Mouse (Mus musculus): ENCODE measurements around the gene B3gat1. TPM values are rescaled to one million over a fixed set of nuclear protein-coding genes. Genes with fewer than 3 reads are reported as not detected.

Gene B3gat1
- not detected in 2 replicates for total RNA-seq (2017)

- ATAC-seq (replicated peaks; ENCODE audit: low read depth, poor library complexity, severe bottlenecking) = no peak
These were observed at the start of gene B3gat1 for GRCm38 (mm10) chr9:26733206-26733891. TSS of gene B3gat1 (plus strand) at chr9:26733728.

GRCm38 (mm10) chr9:26689171-26689570 lies 44.4 kb upstream of the B3gat1 start:
- no peak for ATAC-seq (replicated peaks; ENCODE audit: low read depth, poor library complexity, severe bottlenecking)

GRCm38 (mm10) chr9:26689956-26690698 lies 43.4 kb upstream of the B3gat1 start:
- ATAC-seq (replicated peaks; ENCODE audit: low read depth, poor library complexity, severe bottlenecking) = no peak

GRCm38 (mm10) chr9:26692641-26693040 lies 40.9 kb upstream of the B3gat1 start:
- no peak for ATAC-seq (replicated peaks; ENCODE audit: low read depth, poor library complexity, severe bottlenecking)

GRCm38 (mm10) chr9:26694656-26695055 lies 38.9 kb upstream of the B3gat1 start:
- ATAC-seq (replicated peaks; ENCODE audit: low read depth, poor library complexity, severe bottlenecking) = no peak

- ATAC-seq (replicated peaks; ENCODE audit: low read depth, poor library complexity, severe bottlenecking) = no peak
These were observed 38.4 kb upstream of the B3gat1 start for GRCm38 (mm10) chr9:26695178-26695577.

- ATAC-seq (replicated peaks; ENCODE audit: low read depth, poor library complexity, severe bottlenecking) = no peak
These were observed 35.2 kb upstream of the B3gat1 start for GRCm38 (mm10) chr9:26698286-26698685.

- no peak for ATAC-seq (replicated peaks; ENCODE audit: low read depth, poor library complexity, severe bottlenecking)
These were observed 33.2 kb upstream of the B3gat1 start for GRCm38 (mm10) chr9:26700329-26700728.

GRCm38 (mm10) chr9:26718388-26718787 lies 15.1 kb upstream of the B3gat1 start:
- ATAC-seq (replicated peaks; ENCODE audit: low read depth, poor library complexity, severe bottlenecking) = no peak

- no peak for ATAC-seq (replicated peaks; ENCODE audit: low read depth, poor library complexity, severe bottlenecking)
These were observed 11.8 kb upstream of the B3gat1 start for GRCm38 (mm10) chr9:26721771-26722170.

- ATAC-seq (replicated peaks; ENCODE audit: low read depth, poor library complexity, severe bottlenecking) = no peak
These were observed 7.8 kb upstream of the B3gat1 start for GRCm38 (mm10) chr9:26725709-26726108.

GRCm38 (mm10) chr9:26727445-26727844 lies 6.1 kb upstream of the B3gat1 start:
- no peak for ATAC-seq (replicated peaks; ENCODE audit: low read depth, poor library complexity, severe bottlenecking)

GRCm38 (mm10) chr9:26728556-26728955 lies 5.0 kb upstream of the B3gat1 start:
- no peak for ATAC-seq (replicated peaks; ENCODE audit: low read depth, poor library complexity, severe bottlenecking)

- no peak for ATAC-seq (replicated peaks; ENCODE audit: low read depth, poor library complexity, severe bottlenecking)
These were observed 458 bp downstream of the B3gat1 start for GRCm38 (mm10) chr9:26733986-26734385.

- no peak for ATAC-seq (replicated peaks; ENCODE audit: low read depth, poor library complexity, severe bottlenecking)
These were observed 3.6 kb downstream of the B3gat1 start for GRCm38 (mm10) chr9:26737116-26737515.

- no peak for ATAC-seq (replicated peaks; ENCODE audit: low read depth, poor library complexity, severe bottlenecking)
These were observed 9.3 kb downstream of the B3gat1 start for GRCm38 (mm10) chr9:26742817-26743216.

GRCm38 (mm10) chr9:26747121-26747520 lies 13.6 kb downstream of the B3gat1 start:
- no peak for ATAC-seq (replicated peaks; ENCODE audit: low read depth, poor library complexity, severe bottlenecking)

GRCm38 (mm10) chr9:26748893-26749292 lies 15.4 kb downstream of the B3gat1 start:
- no peak for ATAC-seq (replicated peaks; ENCODE audit: low read depth, poor library complexity, severe bottlenecking)

- no peak for ATAC-seq (replicated peaks; ENCODE audit: low read depth, poor library complexity, severe bottlenecking)
These were observed 26.6 kb downstream of the B3gat1 start for GRCm38 (mm10) chr9:26760081-26760480.

GRCm38 (mm10) chr9:26760576-26760975 lies 27.0 kb downstream of the B3gat1 start:
- ATAC-seq (replicated peaks; ENCODE audit: low read depth, poor library complexity, severe bottlenecking) = no peak

- no peak for ATAC-seq (replicated peaks; ENCODE audit: low read depth, poor library complexity, severe bottlenecking)
These were observed 28.9 kb downstream of the B3gat1 start for GRCm38 (mm10) chr9:26762477-26762876.

- ATAC-seq (replicated peaks; ENCODE audit: low read depth, poor library complexity, severe bottlenecking) = no peak
These were observed 34.7 kb downstream of the B3gat1 start for GRCm38 (mm10) chr9:26768181-26768580.
